Mouse (Mus musculus) small intestine, adult 2 months (tissue): ENCODE measurements around the gene Tram2.

Source experiments
- CTCF ChIP-seq: fragments of 200-500 bp; IDR thresholded peaks from 2 replicates; pipeline ENCODE4 v1.5.1; 2012; ENCODE audit warnings: low read depth, mild to moderate bottlenecking, control low read depth, inconsistent platforms, low read length, moderate library complexity, mixed read lengths; ENCODE audit not compliant: insufficient replicate concordance, insufficient read length; ENCODE audit errors: extremely low read depth
- POLR2A ChIP-seq: fragments of 200-500 bp; IDR thresholded peaks from 2 replicates; pipeline ENCODE4 v1.6.1; 2012; ENCODE audit warnings: low read depth, mild to moderate bottlenecking, control low read depth, inconsistent platforms, low read length, moderate library complexity

DNA sequence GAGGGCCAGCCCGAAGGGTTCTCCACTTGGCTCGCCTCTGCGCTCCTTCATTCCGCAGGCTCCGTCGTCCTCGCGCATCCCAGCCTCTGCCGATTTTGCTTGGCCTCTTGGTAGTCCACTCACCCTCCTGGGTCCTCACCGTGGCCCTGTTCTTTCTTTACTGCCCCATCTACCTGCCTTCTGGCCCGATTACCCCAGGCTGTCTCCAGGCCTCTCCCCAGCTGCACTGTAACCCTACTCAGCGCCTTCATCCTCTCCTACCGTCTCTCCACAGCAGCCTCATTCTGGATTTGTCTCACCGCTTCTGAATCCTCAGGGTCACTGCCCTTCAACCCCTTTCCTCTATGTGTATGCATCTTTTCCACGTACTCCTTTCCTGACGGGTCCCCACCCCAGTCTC, 127.2 kb downstream of the Tram2 start:
- TF ChIP-seq CTCF (no peak), POLR2A (no peak)
